Mouse (Mus musculus) kidney, embryonic 14.5 days (tissue): ENCODE results near the gene Tbl1x. TPM values are rescaled to one million over a fixed set of nuclear protein-coding genes. Genes with fewer than 3 reads are reported as not detected.
"Not testable (repeated sequence)": the region's sequence is repeated elsewhere in the genome, so short reads cannot be mapped to it uniquely, and the experiment has no call there.

Source experiments
- ATAC-seq: fragments of 200-750 bp; cut with Nextera tagmentation; 2 replicates; pipeline ENCODE4 v1.8.0; 2017; ENCODE audit warnings: moderate number of reproducible peaks, mild to moderate bottlenecking, moderate TSS enrichment, moderate library complexity; ENCODE audit not compliant: low FRiP score, low TSS enrichment
- H3K27ac ChIP-seq: fragments of 300-500 bp; sonication (generic); 2 replicates; pipeline ENCODE4 v1.5.1; 2014; ENCODE audit warnings: low read depth, mild to moderate bottlenecking, low read length, moderate library complexity, mixed read lengths
- H3K27me3 ChIP-seq: fragments of 300-500 bp; sonication (generic); 2 replicates; pipeline ENCODE4 v1.6.1; 2014; ENCODE audit warnings: mild to moderate bottlenecking, low read length; ENCODE audit not compliant: control insufficient read depth, insufficient read depth
- H3K36me3 ChIP-seq: fragments of 300-500 bp; sonication (generic); 2 replicates; pipeline ENCODE4 v1.6.1; 2014; ENCODE audit warnings: low read length, mixed read lengths; ENCODE audit not compliant: control insufficient read depth, insufficient read depth
- H3K4me1 ChIP-seq: fragments of 300-500 bp; sonication (generic); 2 replicates; pipeline ENCODE4 v1.6.1; 2014; ENCODE audit warnings: low read length, mixed read lengths; ENCODE audit not compliant: control insufficient read depth, insufficient read depth
- H3K4me2 ChIP-seq: fragments of 300-500 bp; sonication (generic); replicated peaks from 2 replicates; pipeline ENCODE4 v1.6.1; 2014; ENCODE audit warnings: low read depth, mild to moderate bottlenecking, low read length
- H3K4me3 ChIP-seq: fragments of 300-500 bp; sonication (generic); 2 replicates; pipeline ENCODE4 v1.5.1; 2014; ENCODE audit warnings: mild to moderate bottlenecking, low read length
- H3K9ac ChIP-seq: fragments of 300-500 bp; sonication (generic); 2 replicates; pipeline ENCODE4 v1.6.1; 2014; ENCODE audit warnings: low read depth, mild to moderate bottlenecking, low read length, moderate library complexity
- H3K9me3 ChIP-seq: fragments of 300-500 bp; sonication (generic); 2 replicates; pipeline ENCODE4 v1.6.1; 2016; ENCODE audit warnings: low read length; ENCODE audit not compliant: control insufficient read depth
- WGBS: fragments of 180-500 bp; shearing (Covaris S2); extraction: QIAGEN DNeasy Blood & Tissue Kit; methylation state at CpG from one replicate; pipeline ENCODE4 v1.1.7; 2014; 5-methylcytosine and 5-hydroxymethylcytosine counted together
- polyA plus RNA-seq: library from polyadenylated mRNA; unstranded; fragments of >200 nt; fragmentation: Nextera tagmentation; extraction: Ambion mirVana; gene quantifications from 2 replicates; pipeline ENCODE4 v1.2.1, GENCODE M21; 2014

Gene Tbl1x
- polyA plus RNA-seq, 1 experiment from 2014 or later: 98.9 TPM

DNA sequence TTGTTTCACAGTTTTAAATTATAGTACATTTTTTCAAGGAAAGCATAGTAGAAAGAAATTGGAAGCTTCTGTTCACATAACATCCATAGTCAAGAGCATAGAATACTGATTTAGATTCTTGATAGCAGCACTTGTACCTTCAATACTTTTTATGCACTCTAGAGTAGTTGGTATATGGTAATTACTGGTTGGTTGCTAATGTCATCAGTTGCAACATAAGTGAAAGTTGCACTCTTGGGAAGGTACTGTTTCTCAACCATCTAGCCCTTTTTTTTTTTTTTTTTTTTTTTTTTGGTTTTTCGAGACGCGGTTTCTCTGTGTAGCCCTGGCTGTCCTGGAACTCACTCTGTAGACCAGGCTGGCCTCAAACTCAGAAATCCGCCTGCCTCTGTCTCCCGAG, 20.2 kb downstream of the Tbl1x start:
- Histone ChIP-seq H3K4me3 (no peak overlapping the region), H3K4me2 (no peak overlapping the region), H3K36me3 (no peaks in the 10 kb centered on the region), H3K9me3 (no peaks in the 10 kb centered on the region), H3K4me1 (no peaks in the 10 kb centered on the region), H3K27me3 (no peaks in the 10 kb centered on the region), H3K27ac (no peak overlapping the region), H3K9ac (no peak overlapping the region)
- no peak for ATAC-seq
- WGBS: 78% methylated on average over 2 of the region's 5 CpGs

DNA sequence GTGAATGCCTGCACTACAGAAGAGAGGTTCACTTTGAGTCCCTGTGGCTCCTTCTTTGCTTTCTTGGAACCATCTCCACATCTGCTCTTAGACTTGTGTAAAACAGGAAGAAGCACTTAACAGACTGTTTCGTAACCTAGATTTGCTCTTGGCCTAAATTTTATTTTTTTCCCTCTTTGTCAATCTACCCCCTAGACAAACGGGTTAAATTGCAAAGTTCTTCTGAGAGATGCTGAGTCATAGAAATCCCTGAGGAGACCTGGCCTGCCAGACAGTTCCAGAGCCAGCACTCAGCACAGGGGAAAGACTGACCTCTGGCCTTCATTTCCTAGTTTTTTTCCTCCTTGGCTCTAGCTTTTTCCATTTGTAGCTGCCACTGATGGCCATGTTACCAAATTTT, 23.1 kb downstream of the Tbl1x start:
- no peaks in the 10 kb centered on the region for H3K27me3 ChIP-seq
- no peak overlapping the region for H3K9ac ChIP-seq
- no peak overlapping the region for H3K4me2 ChIP-seq
- H3K27ac ChIP-seq: no peak overlapping the region
- 73% methylated on average over 2 of the region's 2 CpGs for WGBS
- no peaks in the 10 kb centered on the region for H3K36me3 ChIP-seq
- ATAC-seq: no peak
- H3K4me3 ChIP-seq: no peak overlapping the region
- H3K4me1 ChIP-seq: no peaks in the 10 kb centered on the region
- no peaks in the 10 kb centered on the region for H3K9me3 ChIP-seq

DNA sequence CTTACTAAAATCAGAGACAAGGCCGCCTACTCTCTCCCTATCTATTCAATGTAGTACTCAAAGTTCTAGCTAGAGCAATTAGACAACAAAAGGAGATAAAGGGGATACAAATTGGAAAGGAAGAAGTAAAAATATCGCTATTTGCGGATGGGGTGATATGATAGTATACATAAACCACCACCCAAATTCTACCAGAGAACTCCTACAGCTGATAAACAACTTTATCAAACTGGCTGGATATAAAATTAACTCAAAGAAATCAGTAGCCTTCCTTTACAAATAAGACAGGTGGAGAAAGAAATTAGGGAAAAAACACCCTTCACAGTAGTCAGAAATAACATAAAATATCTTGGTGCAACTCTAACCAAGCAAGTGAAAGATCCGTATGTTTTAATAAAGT, 29.0 kb downstream of the Tbl1x start:
- not testable (repeated sequence) for H3K27ac ChIP-seq, H3K27me3 ChIP-seq, H3K4me1 ChIP-seq, H3K36me3 ChIP-seq, ATAC-seq, H3K9me3 ChIP-seq, H3K4me2 ChIP-seq, H3K9ac ChIP-seq, H3K4me3 ChIP-seq
- 78% methylated on average over 4 of the region's 4 CpGs for WGBS

DNA sequence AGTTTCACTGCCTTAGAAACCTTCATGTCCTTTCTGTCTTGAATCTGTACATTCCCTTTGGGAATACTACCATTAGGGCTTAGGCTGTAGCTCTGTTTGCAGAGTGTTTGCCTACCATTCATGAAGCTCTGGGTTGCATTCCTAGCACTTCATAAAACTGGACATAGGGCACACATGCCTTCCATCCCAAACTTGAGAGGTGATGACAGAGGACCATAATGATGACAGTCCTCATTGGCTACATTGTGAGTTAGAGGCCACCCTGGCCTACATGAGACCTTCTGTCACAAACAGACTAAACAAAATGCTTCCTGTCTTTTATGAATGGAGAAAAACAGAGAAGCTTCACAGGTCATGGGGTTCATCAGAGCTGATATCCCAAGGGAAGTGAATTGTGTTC, 33.2 kb downstream of the Tbl1x start:
- Histone ChIP-seq H3K27me3 (no peaks in the 10 kb centered on the region), H3K27ac (no peak overlapping the region)
- ATAC-seq: no peak

DNA sequence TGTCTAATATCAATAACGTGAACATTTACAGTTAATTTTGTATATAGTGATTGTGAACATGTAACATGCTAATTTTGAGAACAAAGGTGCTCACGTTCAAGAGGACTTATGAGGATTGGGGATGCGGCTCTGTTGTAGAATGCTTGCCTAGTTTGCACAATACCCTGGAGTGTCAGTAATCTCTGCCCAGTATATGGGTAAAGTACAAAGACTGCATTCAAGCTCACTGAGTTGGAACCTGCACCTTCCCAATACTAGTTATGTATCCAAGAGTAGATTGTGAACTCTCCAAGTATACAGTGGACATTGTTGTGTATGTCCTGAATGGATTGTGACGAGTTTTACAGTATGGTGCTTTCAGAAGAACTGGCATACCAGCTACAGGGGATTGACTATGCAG, 33.7 kb downstream of the Tbl1x start:
- H3K4me2 ChIP-seq: no peak overlapping the region
- H3K9ac ChIP-seq: no peak overlapping the region
- no peaks in the 10 kb centered on the region for H3K36me3 ChIP-seq
- no peaks in the 10 kb centered on the region for H3K27me3 ChIP-seq
- no peaks in the 10 kb centered on the region for H3K9me3 ChIP-seq
- H3K4me3 ChIP-seq: no peak overlapping the region
- no peak overlapping the region for H3K27ac ChIP-seq
- 79% methylated on average over 4 of the region's 4 CpGs for WGBS
- no peaks in the 10 kb centered on the region for H3K4me1 ChIP-seq
- ATAC-seq: no peak

More for the DNA sequence above, 33.2 kb downstream of the Tbl1x start:
- Histone ChIP-seq H3K4me2 (no peak overlapping the region), H3K36me3 (no peaks in the 10 kb centered on the region), H3K4me1 (no peaks in the 10 kb centered on the region), H3K9ac (no peak overlapping the region), H3K4me3 (no peak overlapping the region), H3K9me3 (no peaks in the 10 kb centered on the region)

DNA sequence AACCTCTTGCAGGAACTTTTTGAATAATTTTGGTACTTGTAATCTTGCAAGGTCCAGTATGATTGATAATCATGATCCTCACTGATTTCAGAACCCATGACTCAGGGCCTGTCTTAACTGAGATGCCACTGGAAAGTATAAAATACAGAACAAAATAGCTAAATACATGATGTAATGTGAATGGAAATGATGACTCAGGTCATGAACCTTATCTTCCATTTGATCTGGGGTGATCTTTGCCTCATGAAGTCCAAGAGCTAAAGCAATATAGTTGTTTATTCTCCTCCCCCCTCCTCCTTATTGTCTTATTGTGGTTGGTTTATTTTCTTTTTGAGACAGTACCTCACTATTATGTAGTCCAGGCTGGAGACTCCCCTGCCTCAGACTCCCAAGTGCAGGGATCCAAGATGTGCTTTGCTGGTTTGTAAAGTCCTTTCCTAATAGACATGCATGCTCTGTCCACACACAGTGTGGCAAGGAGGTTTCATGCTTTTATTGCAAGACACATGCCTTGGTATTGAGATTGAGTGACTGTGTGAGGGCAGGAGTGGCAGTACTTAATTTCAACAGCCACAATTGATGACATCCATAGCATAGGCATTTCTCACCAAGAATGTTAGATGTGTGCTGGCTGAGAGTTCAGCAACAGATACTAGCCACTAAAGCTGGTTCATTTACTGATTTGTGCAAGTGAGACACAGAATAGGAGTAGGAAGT, 34.7 kb downstream of the Tbl1x start:
- H3K9ac ChIP-seq: no peak overlapping the region
- no peak for ATAC-seq
- H3K27ac ChIP-seq: no peak overlapping the region
- H3K9me3 ChIP-seq: no peaks in the 10 kb centered on the region
- H3K4me1 ChIP-seq: no peaks in the 10 kb centered on the region
- no peak overlapping the region for H3K4me2 ChIP-seq
- no peak overlapping the region for H3K4me3 ChIP-seq
- no peaks in the 10 kb centered on the region for H3K27me3 ChIP-seq
- H3K36me3 ChIP-seq: no peaks in the 10 kb centered on the region

DNA sequence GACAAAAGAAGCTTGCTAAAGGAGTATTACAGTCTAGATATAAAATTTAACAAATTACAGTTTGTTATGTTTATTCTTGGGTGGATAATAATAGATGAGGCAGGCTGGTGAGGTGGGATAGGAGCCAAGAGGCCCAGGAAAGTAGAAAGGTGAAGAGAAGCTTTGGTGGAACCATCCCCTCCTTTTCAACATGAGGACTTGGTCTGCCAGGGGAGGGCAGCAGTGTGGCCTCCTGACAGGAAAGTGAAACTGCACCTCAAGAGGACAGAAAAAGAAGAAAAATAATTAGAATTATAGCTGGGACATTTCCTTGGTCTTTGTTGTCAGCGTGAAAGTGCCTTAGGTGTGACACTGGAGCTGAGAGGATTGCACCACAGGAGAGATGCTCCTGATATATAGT, 35.6 kb downstream of the Tbl1x start:
- H3K9ac ChIP-seq: no peak overlapping the region
- no peak overlapping the region for H3K4me2 ChIP-seq
- H3K27ac ChIP-seq: no peak overlapping the region
- WGBS: 80% methylated on average over 1 of the region's 1 CpGs
- H3K4me3 ChIP-seq: no peak overlapping the region
- no peaks in the 10 kb centered on the region for H3K36me3 ChIP-seq
- H3K4me1 ChIP-seq: no peaks in the 10 kb centered on the region
- H3K27me3 ChIP-seq: no peaks in the 10 kb centered on the region
- H3K9me3 ChIP-seq: no peaks in the 10 kb centered on the region
- no peak for ATAC-seq

DNA sequence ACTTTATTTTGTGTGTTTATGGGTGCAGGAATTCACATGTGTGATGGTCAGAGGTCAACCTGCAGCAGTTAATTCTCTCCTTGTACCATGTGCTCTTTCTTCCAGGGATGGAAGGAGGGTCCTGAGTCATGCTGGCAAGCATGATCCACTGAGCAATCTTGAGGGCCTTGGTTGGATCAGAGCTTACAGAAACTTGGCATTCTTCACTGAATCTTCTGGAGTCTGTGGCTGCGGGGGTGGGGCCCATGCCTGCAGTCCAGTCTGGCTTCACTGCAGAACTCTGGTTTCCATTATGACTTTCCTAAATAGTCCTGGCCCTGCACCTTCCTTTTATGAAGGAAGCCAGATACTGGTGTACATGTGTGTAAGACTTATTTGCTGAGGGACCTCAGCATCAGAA, 38.1 kb downstream of the Tbl1x start:
- no peak overlapping the region for H3K4me2 ChIP-seq
- no peaks in the 10 kb centered on the region for H3K9me3 ChIP-seq
- H3K4me1 ChIP-seq: no peaks in the 10 kb centered on the region
- no peak overlapping the region for H3K9ac ChIP-seq
- no peak for ATAC-seq
- H3K36me3 ChIP-seq: no peaks in the 10 kb centered on the region
- 96% methylated on average over 1 of the region's 1 CpGs for WGBS
- H3K27ac ChIP-seq: no peak overlapping the region
- H3K4me3 ChIP-seq: no peak overlapping the region
- H3K27me3 ChIP-seq: no peaks in the 10 kb centered on the region

DNA sequence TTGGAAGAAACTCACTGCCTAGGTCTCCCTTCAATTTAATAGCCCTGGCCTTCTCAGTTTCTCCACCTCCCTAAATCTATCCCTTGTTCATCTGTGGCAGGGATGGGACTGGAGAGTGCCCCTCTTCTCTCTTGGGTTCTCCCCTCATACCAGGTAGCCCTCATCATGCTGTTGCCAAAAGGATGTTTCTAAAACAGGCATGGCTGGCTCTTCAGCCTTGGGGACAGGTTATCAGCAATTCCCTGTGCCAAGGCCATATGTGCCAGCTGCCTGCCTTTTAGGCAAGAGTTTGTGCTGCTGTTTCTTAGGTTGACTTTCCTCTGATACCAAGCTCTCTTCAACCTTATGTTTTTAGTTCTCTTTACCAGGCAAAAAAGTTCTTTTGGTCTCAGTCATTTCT, 39.6 kb downstream of the Tbl1x start:
- Histone ChIP-seq H3K4me1 (no peaks in the 10 kb centered on the region), H3K9me3 (no peaks in the 10 kb centered on the region), H3K27ac (no peak overlapping the region), H3K36me3 (no peaks in the 10 kb centered on the region), H3K4me3 (no peak overlapping the region), H3K27me3 (no peaks in the 10 kb centered on the region), H3K9ac (no peak overlapping the region), H3K4me2 (no peak overlapping the region)
- ATAC-seq: no peak
